Mouse (Mus musculus) cerebellum, postnatal 14 days (tissue): ENCODE results near the gene Clcn7.
A peak's percentile ranks its signal among the peaks of the same experiment; 100 is the strongest.
"Not testable (repeated sequence)": the region's sequence is repeated elsewhere in the genome, so short reads cannot be mapped to it uniquely, and the experiment has no call there.

Experiments used
- DNase-seq, 2 experiments: peaks; one replicate each; pipeline ENCODE4 v3.0.0; 2021; ENCODE audit warnings: mixed read lengths in 2 of 2

The Clcn7 gene

DNA sequence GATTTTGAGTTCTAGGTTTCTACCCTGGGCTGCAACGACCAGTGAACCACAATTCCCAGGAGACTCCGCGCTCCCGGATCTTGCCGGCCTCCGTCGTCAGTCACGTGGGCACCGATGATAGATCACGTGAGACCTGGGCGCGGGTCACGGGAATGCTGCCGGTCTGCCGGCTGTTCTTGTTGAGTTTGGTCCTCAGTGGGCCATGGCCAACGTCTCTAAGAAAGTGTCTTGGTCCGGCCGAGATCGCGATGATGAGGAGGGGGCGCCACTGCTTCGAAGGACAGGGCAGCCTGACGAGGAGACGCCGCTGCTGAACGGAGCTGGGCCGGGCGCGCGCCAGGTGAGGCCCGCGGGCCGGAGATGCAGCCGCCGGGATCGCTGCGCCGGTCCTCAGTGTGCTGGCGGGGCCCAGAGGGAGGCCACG lies at the start of gene Clcn7:
Gene Clcn7 (plus strand): TSS at position 117 of the 424 bp plus-strand sequence.
- DNase-seq, result peak; percentile 96 to 97

DNA sequence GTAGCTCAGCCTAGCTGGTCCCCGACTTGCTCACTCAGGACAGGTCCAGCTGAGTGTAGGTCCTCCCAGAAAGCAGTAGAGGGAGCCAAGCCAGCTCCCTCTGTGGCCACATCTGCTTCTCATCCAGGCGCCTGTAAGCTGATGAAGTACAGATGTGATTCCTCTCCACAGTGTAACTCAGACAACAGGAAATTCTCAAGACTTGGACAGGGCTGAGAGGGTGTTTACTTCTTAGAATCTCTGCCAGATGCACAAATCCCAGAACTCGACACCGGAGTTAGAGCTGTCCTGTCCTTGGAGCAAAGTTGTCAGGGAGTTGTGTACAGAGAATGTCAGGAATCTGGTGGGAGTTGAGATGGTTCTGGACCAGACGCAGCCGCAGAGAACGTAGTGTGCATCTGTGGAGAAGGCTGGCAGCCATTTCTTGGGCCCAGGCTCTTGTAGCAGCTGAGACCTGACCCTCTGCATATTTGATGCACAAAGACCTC lies 49.7 kb upstream of the Clcn7 start, which contains the start of gene Tmem204:
Gene Tmem204 (minus strand): TSS at position 148 of the 488 bp plus-strand sequence.
- DNase-seq, result no peak

DNA sequence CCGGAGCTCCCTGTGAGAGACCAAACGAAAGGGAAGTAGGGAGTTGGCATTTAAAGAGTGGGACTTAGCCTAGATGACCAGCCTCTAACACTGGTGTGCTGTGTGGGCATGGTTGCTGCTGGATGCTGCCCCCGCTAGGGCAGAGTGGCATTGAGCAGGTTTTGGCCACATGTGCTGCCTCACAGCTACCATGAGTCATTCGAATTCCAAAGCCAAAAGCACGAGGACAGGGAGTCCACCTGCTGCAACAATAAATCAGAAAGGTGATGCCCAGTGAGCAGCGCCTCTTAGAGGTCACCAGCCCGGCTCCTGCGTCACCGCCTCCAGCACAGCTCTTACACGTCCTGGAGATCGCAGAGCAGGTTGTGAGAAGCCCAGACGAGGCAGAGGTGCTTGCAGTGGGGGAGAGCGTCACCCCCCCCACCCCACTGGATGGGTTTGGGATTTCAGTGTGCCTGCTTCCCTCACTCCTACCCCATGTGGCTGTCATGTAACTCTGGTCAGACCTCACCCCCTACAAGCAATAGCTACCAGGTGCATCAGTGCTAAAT lies 48.3 kb upstream of the Clcn7 start:
- DNase-seq, result no peak

GRCm38 (mm10) chr17:25086724-25087123 lies 46.5 kb upstream of the Clcn7 start:
- DNase-seq, result no peak

DNA sequence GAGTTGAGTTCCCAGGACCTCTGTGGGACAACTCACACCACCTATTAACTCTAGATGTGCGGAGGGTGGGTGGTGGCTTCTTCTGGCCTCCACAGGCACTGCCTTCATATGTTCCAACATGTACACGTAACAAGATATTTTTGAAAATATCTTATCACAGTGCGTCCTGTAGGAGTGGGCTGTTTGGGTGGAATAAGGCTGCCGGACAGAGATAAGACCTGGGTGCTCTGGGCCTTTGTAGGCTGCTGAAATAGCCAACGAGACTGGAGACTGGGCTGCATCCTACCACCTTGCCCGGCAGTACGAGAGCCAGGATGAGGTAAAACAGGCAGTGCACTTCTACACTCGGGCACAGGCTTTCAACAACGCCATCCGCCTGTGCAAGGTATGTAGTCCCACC lies 44.0 kb upstream of the Clcn7 start:
- DNase-seq, result no peak

DNA sequence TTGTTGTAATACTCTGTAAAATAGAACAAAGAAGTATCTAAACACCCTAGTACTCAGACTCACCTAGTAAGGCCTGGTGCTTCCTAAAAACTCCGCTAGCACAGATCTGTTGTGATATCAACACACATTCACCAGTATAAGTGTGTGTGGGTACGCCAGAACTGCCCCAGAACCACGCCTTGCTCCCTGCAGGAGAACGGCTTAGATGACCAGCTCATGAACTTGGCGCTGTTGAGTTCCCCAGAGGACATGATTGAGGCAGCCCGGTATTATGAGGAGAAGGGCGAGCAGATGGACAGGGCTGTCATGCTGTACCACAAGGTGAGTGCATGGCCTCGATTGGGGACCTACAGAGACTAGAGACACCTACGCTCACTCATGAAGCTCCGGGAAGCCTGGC lies 42.7 kb upstream of the Clcn7 start:
- DNase-seq, result no peak

GRCm38 (mm10) chr17:25096221-25096620 lies 37.0 kb upstream of the Clcn7 start:
- DNase-seq, result peak in 1 of 2 experiments; percentile 37

GRCm38 (mm10) chr17:25100052-25100451 lies 33.1 kb upstream of the Clcn7 start:
- DNase-seq, result no peak

GRCm38 (mm10) chr17:25101338-25101737 lies 31.9 kb upstream of the Clcn7 start:
- no peak for DNase-seq

- DNase-seq, result peak; percentile 64 to 72
These were observed 25.4 kb upstream of the Clcn7 start for GRCm38 (mm10) chr17:25107786-25108185.

GRCm38 (mm10) chr17:25109578-25109977 lies 23.6 kb upstream of the Clcn7 start:
- peak; percentile 67 to 77 for DNase-seq

GRCm38 (mm10) chr17:25110590-25110989 lies 22.6 kb upstream of the Clcn7 start:
- peak in 1 of 2 experiments; percentile 19 for DNase-seq

DNA sequence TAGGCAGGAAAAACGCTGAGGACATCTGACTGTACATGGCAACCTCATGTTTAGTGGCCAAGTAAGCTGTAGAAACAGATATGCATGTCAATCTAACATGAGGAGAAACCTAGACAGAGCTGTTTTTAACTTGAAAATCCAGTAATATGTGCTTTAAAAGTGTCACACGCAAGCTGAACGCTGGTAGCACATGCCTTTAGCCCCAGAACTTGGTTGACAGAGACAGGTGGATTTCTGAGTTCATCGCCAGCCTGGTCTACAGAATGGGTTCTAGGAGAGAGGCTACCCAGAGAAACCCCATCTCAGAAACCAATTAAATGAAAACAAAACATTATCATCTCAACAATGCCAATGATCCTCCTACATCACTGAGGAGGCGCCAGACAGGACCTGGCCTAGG lies 22.0 kb upstream of the Clcn7 start:
- no peak for DNase-seq

- DNase-seq, result peak; percentile 90
These were observed 21.3 kb upstream of the Clcn7 start for GRCm38 (mm10) chr17:25111739-25112422.

- no peak for DNase-seq
These were observed 20.8 kb upstream of the Clcn7 start for GRCm38 (mm10) chr17:25112423-25112810.

DNA sequence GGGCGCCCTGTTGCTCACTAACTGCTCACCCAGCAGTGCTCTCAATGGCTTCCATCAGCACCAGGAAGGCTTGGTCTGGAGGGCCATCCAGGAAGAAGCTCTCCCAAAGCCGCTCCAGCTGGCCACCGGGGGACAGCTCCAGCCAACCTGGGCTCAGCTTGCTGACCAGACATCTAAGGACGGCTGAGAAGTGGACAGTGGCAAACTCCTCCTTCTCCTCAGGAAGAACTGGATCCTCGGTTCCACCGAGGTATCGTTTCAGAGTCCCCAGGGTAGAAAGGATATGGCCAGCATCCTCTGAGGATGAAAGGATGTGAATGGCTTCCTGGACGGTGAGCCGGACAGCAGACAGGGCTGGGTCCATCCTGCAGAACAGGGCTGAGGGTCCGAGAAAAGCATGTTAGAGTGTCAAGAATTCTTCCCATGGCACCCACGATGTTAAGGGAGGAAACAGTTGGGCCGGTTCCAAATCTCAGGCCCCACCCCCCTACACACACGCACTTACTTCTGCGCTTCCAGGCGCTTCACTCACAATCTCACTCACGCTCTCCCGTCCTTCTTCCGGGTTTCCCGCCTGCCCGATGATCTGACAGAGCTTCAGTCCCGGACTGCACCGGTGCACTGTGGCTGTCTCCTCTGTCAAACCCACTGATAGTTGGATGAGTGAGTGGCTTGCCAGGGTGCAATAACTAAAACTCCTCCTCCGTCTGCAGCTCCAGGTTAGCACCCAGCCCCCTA lies 18.1 kb upstream of the Clcn7 start:
- DNase-seq, result peak; percentile 24 to 56

DNA sequence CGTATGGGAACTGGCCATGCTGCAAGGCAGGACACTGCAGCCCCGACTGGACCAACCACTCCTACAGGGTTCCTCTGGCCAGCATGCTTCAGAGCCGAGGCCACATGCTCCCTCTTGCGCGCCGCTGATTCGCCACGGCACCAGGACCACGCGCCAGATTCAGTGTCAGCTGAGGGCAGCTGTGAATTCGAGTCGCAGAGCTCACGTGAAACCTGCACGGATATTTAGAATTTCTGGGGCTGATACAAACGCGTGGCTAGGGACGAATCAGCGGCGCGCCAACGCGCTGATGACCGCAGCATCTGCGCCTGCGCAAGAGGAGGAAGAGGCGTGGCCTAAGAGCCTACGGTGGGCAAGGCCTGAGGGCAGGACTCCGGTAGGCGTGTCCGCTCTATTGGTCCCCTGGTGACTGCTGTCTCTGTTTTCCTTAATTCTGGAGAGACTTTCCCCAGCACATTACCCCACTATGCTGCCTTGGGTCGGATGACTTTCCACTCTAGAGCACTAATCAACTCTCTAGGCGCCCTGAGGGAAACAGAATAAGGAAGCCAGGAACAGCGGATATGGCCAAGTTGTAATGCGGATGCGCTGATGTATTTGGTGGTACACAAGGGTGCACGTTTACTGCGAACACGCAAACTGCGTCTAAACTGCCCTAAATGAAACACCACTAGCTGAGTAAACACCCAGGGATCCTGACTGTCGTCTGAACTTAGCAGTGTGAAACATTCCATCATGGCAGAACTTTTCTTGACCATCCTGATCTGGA lies 17.3 kb upstream of the Clcn7 start, which contains the start of gene Telo2:
Gene Telo2 (minus strand): TSS at position 304 of the 769 bp plus-strand sequence.
- peak; percentile 96 to 97 for DNase-seq

GRCm38 (mm10) chr17:25117263-25117662 lies 15.9 kb upstream of the Clcn7 start:
- DNase-seq, result peak; percentile 24 to 46

- no peak for DNase-seq
These were observed 12.8 kb upstream of the Clcn7 start, which contains the start of gene Ptx4 for GRCm38 (mm10) chr17:25120406-25120805. Ptx4 (plus strand) TSS chr17:25120760.

- no peak for DNase-seq
These were observed 9.2 kb upstream of the Clcn7 start for GRCm38 (mm10) chr17:25123979-25124378.

DNA sequence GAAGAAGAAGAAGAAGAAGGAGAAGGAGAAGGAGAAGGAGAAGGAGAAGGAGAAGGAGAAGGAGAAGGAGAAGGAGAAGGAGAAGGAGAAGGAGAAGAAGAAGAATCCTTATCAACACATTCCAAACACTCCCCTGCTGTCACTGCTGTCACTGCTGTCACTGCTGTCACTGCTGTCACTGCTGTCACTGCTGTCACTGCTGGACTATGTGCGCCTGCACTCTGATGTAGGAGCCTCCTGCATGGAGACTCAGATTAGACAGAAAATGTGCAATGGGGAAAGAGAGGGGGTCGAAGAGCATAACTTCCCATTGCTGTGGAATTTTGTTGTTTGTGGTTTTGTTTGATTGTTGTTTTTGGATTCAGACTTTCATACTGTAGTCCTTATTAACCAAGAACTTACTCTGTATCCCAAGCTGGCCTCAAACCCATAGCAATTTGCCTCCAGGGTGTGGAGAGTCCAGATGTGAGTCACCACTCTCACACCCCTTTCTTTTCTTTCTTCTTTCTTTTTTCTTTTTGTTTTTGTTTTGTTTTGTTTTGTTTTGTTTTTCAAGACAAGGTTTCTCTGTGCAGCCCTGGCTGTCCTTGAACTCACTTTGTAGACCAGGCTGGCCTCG lies 7.6 kb upstream of the Clcn7 start:
- DNase-seq, result not testable (repeated sequence)

- no peak for DNase-seq
These were observed 6.1 kb upstream of the Clcn7 start for GRCm38 (mm10) chr17:25127079-25127478.
